12 mouse cellular contexts compared by ENCODE assay signal in genomic region chr5:150878805-150879204, GRCm38 (mm10).
"Had no signal": no experiment of that assay in that cellular context is flagged by ENCODE, and none has a peak within 500 bp of the region (broad histone marks: within the 10 kb centered on the region; RNA-seq: fewer than 3 reads in every experiment).

No protein-coding gene starts in this region.

- DNase-seq: kidney, postnatal 10 days; lung, embryonic 14.5 days; lung, postnatal 10 days; lung, postnatal 4 days; retina, postnatal 1 day; thymus, postnatal 14 days had no signal

- H3K36me3 ChIP-seq: limb, embryonic 15.5 days; liver, embryonic 12.5 days; midbrain, embryonic 15.5 days had no signal

- H3K27ac ChIP-seq: left cerebral cortex, adult 2 months; limb, embryonic 15.5 days; liver, embryonic 12.5 days; midbrain, embryonic 15.5 days had no signal

- H3K4me3 ChIP-seq: left cerebral cortex, adult 2 months; limb, embryonic 15.5 days; liver, embryonic 12.5 days; midbrain, embryonic 15.5 days had no signal

- H3K4me2 ChIP-seq: limb, embryonic 15.5 days; liver, embryonic 12.5 days; lung, embryonic 14.5 days; midbrain, embryonic 11.5 days; midbrain, embryonic 15.5 days had no signal

- H3K9me3 ChIP-seq: limb, embryonic 15.5 days; midbrain, embryonic 15.5 days had no signal

- H3K4me1 ChIP-seq: liver, embryonic 12.5 days; midbrain, embryonic 15.5 days had no signal

- H3K27me3 ChIP-seq: limb, embryonic 15.5 days; liver, embryonic 12.5 days; midbrain, embryonic 15.5 days had no signal

- H3K9ac ChIP-seq: limb, embryonic 15.5 days; liver, embryonic 12.5 days; lung, embryonic 14.5 days; midbrain, embryonic 15.5 days had no signal

- ATAC-seq: intestine, embryonic 16.5 days; liver, embryonic 12.5 days; midbrain, embryonic 15.5 days had no signal
